Mouse (Mus musculus): ENCODE results near the gene Fmnl2. TPM values are rescaled to one million over a fixed set of nuclear protein-coding genes. Genes with fewer than 3 reads are reported as not detected.

The Fmnl2 gene
- polyA plus RNA-seq, 1 experiment from 2014 or later = 7.3 TPM

- WGBS = 97% methylated on average over 9 of the region's 9 CpGs
- no peak overlapping the region for H3K27ac ChIP-seq (replicated peaks)
- no peaks in the 10 kb centered on the region for H3K9me3 ChIP-seq
- H3K27me3 ChIP-seq (replicated peaks; ENCODE audit: low read depth, poor library complexity, severe bottlenecking) = no peaks in the 10 kb centered on the region
- peaks cover 77% of the 10 kb centered on the region for H3K36me3 ChIP-seq (replicated peaks)
- H3K4me3 ChIP-seq = no peak overlapping the region
- no peaks in the 10 kb centered on the region for H3K4me1 ChIP-seq
- no peak for DNase-seq (ENCODE audit: low spot score)
Observed at GRCm38 (mm10) chr2:53131567-53131966, 273.9 kb downstream of the Fmnl2 start.

DNA sequence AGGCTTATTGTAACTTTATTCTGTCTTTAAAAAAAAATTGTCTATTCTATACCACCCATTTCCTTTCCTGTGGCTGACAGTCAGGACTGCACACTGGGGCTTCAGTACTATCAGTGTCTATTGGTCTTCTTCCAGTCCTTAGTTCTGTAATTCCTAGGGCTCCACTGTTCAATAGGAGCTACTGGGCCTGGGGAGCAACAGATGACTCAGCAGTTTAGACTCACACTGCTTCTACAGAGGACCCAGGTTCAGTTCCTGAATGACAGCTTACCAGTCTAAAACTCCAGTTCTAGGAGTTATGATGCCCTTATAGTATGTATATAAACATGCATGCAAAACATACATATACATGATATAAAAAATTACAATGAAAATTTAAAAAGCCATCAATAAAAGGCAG is 289.2 kb downstream of the Fmnl2 start:
- no peaks in the 10 kb centered on the region for H3K27me3 ChIP-seq (replicated peaks; ENCODE audit: low read depth, poor library complexity, severe bottlenecking)
- peaks cover 96% of the 10 kb centered on the region for H3K36me3 ChIP-seq (replicated peaks)
- no peaks in the 10 kb centered on the region for H3K4me1 ChIP-seq
- no peak for DNase-seq (ENCODE audit: low spot score)
- H3K4me3 ChIP-seq = no peak overlapping the region
- H3K9me3 ChIP-seq = no peaks in the 10 kb centered on the region
- no peak overlapping the region for H3K27ac ChIP-seq (replicated peaks)

- no peaks in the 10 kb centered on the region for H3K4me1 ChIP-seq
- no peaks in the 10 kb centered on the region for H3K27me3 ChIP-seq (replicated peaks; ENCODE audit: low read depth, poor library complexity, severe bottlenecking)
- DNase-seq (ENCODE audit: low spot score) = no peak
- no peaks in the 10 kb centered on the region for H3K9me3 ChIP-seq
- H3K4me3 ChIP-seq = no peak overlapping the region
- peaks cover 63% of the 10 kb centered on the region for H3K36me3 ChIP-seq (replicated peaks)
- H3K27ac ChIP-seq (replicated peaks) = no peak overlapping the region
Observed at GRCm38 (mm10) chr2:53173966-53174365, 316.3 kb downstream of the Fmnl2 start.

- peaks cover 50% of the 10 kb centered on the region for H3K36me3 ChIP-seq (replicated peaks)
- no peak for DNase-seq (ENCODE audit: low spot score)
- 89% methylated on average over 3 of the region's 3 CpGs for WGBS
- no peak overlapping the region for H3K4me3 ChIP-seq
- no peaks in the 10 kb centered on the region for H3K27me3 ChIP-seq (replicated peaks; ENCODE audit: low read depth, poor library complexity, severe bottlenecking)
- no peaks in the 10 kb centered on the region for H3K4me1 ChIP-seq
- no peaks in the 10 kb centered on the region for H3K9me3 ChIP-seq
- H3K27ac ChIP-seq (replicated peaks) = no peak overlapping the region
Observed at GRCm38 (mm10) chr2:53178966-53179365, 321.3 kb downstream of the Fmnl2 start.

- Histone ChIP-seq H3K4me3 (no peak overlapping the region), H3K27me3 (replicated peaks; ENCODE audit: low read depth, poor library complexity, severe bottlenecking) (no peaks in the 10 kb centered on the region), H3K9me3 (no peaks in the 10 kb centered on the region), H3K4me1 (no peaks in the 10 kb centered on the region), H3K36me3 (replicated peaks) (peaks cover 50% of the 10 kb centered on the region), H3K27ac (replicated peaks) (no peak overlapping the region)
- no peak for DNase-seq (ENCODE audit: low spot score)
Observed at GRCm38 (mm10) chr2:53179876-53180275, 322.2 kb downstream of the Fmnl2 start.

Other genes with a start within 250 kb of the Fmnl2 start
- gene Cacnb4, start 181.0 kb upstream of the Fmnl2 start, polyA plus RNA-seq (2016; fragmentation: Nextera tagmentation; extraction: Ambion mirVana) = 0.50 and 0.52 TPM in 2 replicates
- 30.3 and 32.8 TPM in 2 replicates for gene Stam2, start 115.6 kb upstream of the Fmnl2 start, polyA plus RNA-seq (2016; fragmentation: Nextera tagmentation; extraction: Ambion mirVana)